Mouse (Mus musculus) myocyte (in vitro differentiated cells): Measurements from ENCODE around the gene Ephx4. TPM values are rescaled to one million over a fixed set of nuclear protein-coding genes. Genes with fewer than 3 reads are reported as not detected.

Experiments
- H3K27me3 ChIP-seq: one replicate; pipeline ENCODE4 v1.6.1; 2011; ENCODE audit not compliant: control insufficient read depth, insufficient read depth, insufficient read length
- H3K36me3 ChIP-seq: one replicate; pipeline ENCODE4 v1.6.1; 2011; ENCODE audit not compliant: control insufficient read depth, insufficient read depth
- H3K4me2 ChIP-seq: one replicate; pipeline ENCODE4 v1.6.1; 2011; ENCODE audit warnings: low read depth, control low read depth
- H3K4me3 ChIP-seq: one replicate; pipeline ENCODE4 v1.5.1; 2011; ENCODE audit warnings: mild to moderate bottlenecking, control low read depth, moderate library complexity
- H3K79me2 ChIP-seq: one replicate; pipeline ENCODE4 v1.6.1; 2011; ENCODE audit not compliant: control insufficient read depth, insufficient read depth
- H3ac ChIP-seq: one replicate; pipeline ENCODE4 v1.6.1; 2011; ENCODE audit not compliant: control insufficient read depth, insufficient read length
- CEBPB ChIP-seq: IDR thresholded peaks from 2 replicates; pipeline ENCODE4 v1.6.1; 2011; ENCODE audit warnings: mild to moderate bottlenecking, moderate library complexity; ENCODE audit not compliant: poor library complexity, insufficient read depth, severe bottlenecking
- E2F4 ChIP-seq: IDR thresholded peaks from one replicate; pipeline ENCODE4 v1.6.1; 2011; ENCODE audit warnings: mild to moderate bottlenecking, control low read depth, moderate library complexity; ENCODE audit not compliant: insufficient read depth
- MAX ChIP-seq: IDR thresholded peaks from one replicate; pipeline ENCODE4 v1.6.1; 2011; ENCODE audit warnings: low read depth, mild to moderate bottlenecking, control low read depth
- MYOD1 ChIP-seq, 3 experiments: IDR thresholded peaks; one replicate each; pipeline ENCODE4 v1.6.1; 2011; ENCODE audit warnings: control low read depth in 2 of 3, low read depth in 2 of 3, mild to moderate bottlenecking in 2 of 3, moderate library complexity in 1 of 3; ENCODE audit not compliant: insufficient read length in 2 of 3, control insufficient read depth in 1 of 3
- MYOG ChIP-seq, 3 experiments: IDR thresholded peaks; one replicate each; pipeline ENCODE4 v1.6.1; 2011; ENCODE audit warnings: control low read depth in 2 of 3, low read depth in 2 of 3, mild to moderate bottlenecking in 2 of 3; ENCODE audit not compliant: insufficient read length in 2 of 3, control insufficient read depth in 1 of 3, insufficient read depth in 1 of 3
- POLR2A ChIP-seq: IDR thresholded peaks from one replicate; pipeline ENCODE4 v1.6.1; 2011; ENCODE audit warnings: low read depth, mild to moderate bottlenecking, control low read depth, moderate library complexity; ENCODE audit not compliant: insufficient read length
- POLR2AphosphoS2 ChIP-seq: IDR thresholded peaks from one replicate; pipeline ENCODE4 v1.6.1; 2011; ENCODE audit warnings: low read depth, control low read depth; ENCODE audit not compliant: insufficient read length
- REST ChIP-seq: IDR thresholded peaks from one replicate; pipeline ENCODE4 v1.6.1; 2011; ENCODE audit warnings: mild to moderate bottlenecking, control low read depth, moderate library complexity; ENCODE audit not compliant: insufficient read depth, insufficient read length
- SRF ChIP-seq: IDR thresholded peaks from one replicate; pipeline ENCODE4 v1.6.1; 2011; ENCODE audit warnings: low read depth; ENCODE audit not compliant: control insufficient read depth, insufficient read length
- TCF12 ChIP-seq: IDR thresholded peaks from one replicate; pipeline ENCODE4 v1.6.1; 2011; ENCODE audit warnings: mild to moderate bottlenecking, control low read depth; ENCODE audit not compliant: poor library complexity, insufficient read depth, severe bottlenecking
- TCF3 ChIP-seq: IDR thresholded peaks from one replicate; pipeline ENCODE4 v1.6.1; 2011; ENCODE audit warnings: low read depth, control low read depth; ENCODE audit not compliant: insufficient read length
- USF1 ChIP-seq: IDR thresholded peaks from one replicate; pipeline ENCODE4 v1.6.1; 2011; ENCODE audit warnings: low read depth, mild to moderate bottlenecking, control low read depth, moderate library complexity
- polyA plus RNA-seq: library from polyadenylated mRNA; unstranded; fragments of >200 nt; fragmentation: generic; extraction: Trizol; gene quantifications from one replicate; pipeline ENCODE4 v1.2.1, GENCODE M21; 2012; ENCODE audit warnings: missing spikeins

The Ephx4 gene
- polyA plus RNA-seq, 1 experiment, result not detected

- peak overlapping the region; percentile 37 for H3K4me3 ChIP-seq
Observed at GRCm38 (mm10) chr5:107436587-107437209, 34.2 kb downstream of the Ephx4 start.

GRCm38 (mm10) chr5:107437464-107438281 lies 35.1 kb downstream of the Ephx4 start, which contains the start of gene Btbd8:
Gene Btbd8 (plus strand): TSS chr5:107437997.
- Histone ChIP-seq H3ac (peak within 1 kb of the TSS; percentile 16), H3K4me2 (peak within 1 kb of the TSS; percentile 78), H3K4me3 (peak within 1 kb of the TSS; percentile 37), H3K27me3 (peaks cover 8% of the 10 kb centered on the region), H3K79me2 (no peaks in the 10 kb centered on the region), H3K36me3 (no peaks in the 10 kb centered on the region)
- TF ChIP-seq E2F4 (peak; percentile 90), POLR2AphosphoS2 (no peak), REST (no peak), POLR2A (peak; percentile 57), USF1 (peak; percentile 98), MYOG (IDR thresholded peaks at IDR 0.05; ENCODE audit: control insufficient read depth in 1 of 3, insufficient read depth in 1 of 3, insufficient read length in 2 of 3, low read depth in 2 of 3) (peak in 2 of 3 experiments; percentile 5 to 53), MAX (peak; percentile 60), TCF12 (no peak), SRF (no peak), TCF3 (no peak), CEBPB (no peak), MYOD1 (IDR thresholded peaks at IDR 0.05; ENCODE audit: control insufficient read depth in 1 of 3, insufficient read length in 2 of 3, low read depth in 2 of 3) (peak in 1 of 3 experiments; percentile 29)

More at GRCm38 (mm10) chr5:107436587-107437209, 34.2 kb downstream of the Ephx4 start:
- Histone ChIP-seq H3K27me3 (peaks cover 10% of the 10 kb centered on the region), H3ac (no peak overlapping the region), H3K36me3 (no peaks in the 10 kb centered on the region), H3K79me2 (no peaks in the 10 kb centered on the region), H3K4me2 (peak overlapping the region; percentile 75)
- TF ChIP-seq TCF12 (no peak), MYOG (IDR thresholded peaks at IDR 0.05; ENCODE audit: control insufficient read depth in 1 of 3, insufficient read depth in 1 of 3, insufficient read length in 2 of 3, low read depth in 2 of 3) (peak in 1 of 3 experiments; percentile 12)

- H3K27me3 ChIP-seq, result peaks cover 4% of the 10 kb centered on the region
- no peak for TF ChIP-seq MYOG (IDR thresholded peaks at IDR 0.05; ENCODE audit: control insufficient read depth in 1 of 3, insufficient read depth in 1 of 3, insufficient read length in 2 of 3, low read depth in 2 of 3)
- no peak for TF ChIP-seq USF1
- no peak for TF ChIP-seq MYOD1 (IDR thresholded peaks at IDR 0.05; ENCODE audit: control insufficient read depth in 1 of 3, insufficient read length in 2 of 3, low read depth in 2 of 3)
- TF ChIP-seq TCF3, result no peak
- TF ChIP-seq MAX, result no peak
- TF ChIP-seq POLR2A, result no peak
- no peak for TF ChIP-seq SRF
- TF ChIP-seq CEBPB, result no peak
- TF ChIP-seq REST, result no peak
- TF ChIP-seq TCF12, result no peak
- no peak for TF ChIP-seq POLR2AphosphoS2
- no peak for TF ChIP-seq E2F4
- no peaks in the 10 kb centered on the region for H3K79me2 ChIP-seq
- peak overlapping the region; percentile 37 for H3K4me3 ChIP-seq
- H3K4me2 ChIP-seq, result peak overlapping the region; percentile 78
- H3K36me3 ChIP-seq, result no peaks in the 10 kb centered on the region
- peak overlapping the region; percentile 16 for H3ac ChIP-seq
Observed at GRCm38 (mm10) chr5:107438353-107438752, 35.8 kb downstream of the Ephx4 start.

- H3K36me3 ChIP-seq, result no peaks in the 10 kb centered on the region
- H3K4me3 ChIP-seq, result no peak overlapping the region
- TF ChIP-seq TCF3 (no peak), E2F4 (no peak), MYOG (IDR thresholded peaks at IDR 0.05; ENCODE audit: control insufficient read depth in 1 of 3, insufficient read depth in 1 of 3, insufficient read length in 2 of 3, low read depth in 2 of 3) (no peak), USF1 (no peak), POLR2AphosphoS2 (no peak), CEBPB (no peak), MAX (no peak), SRF (no peak), POLR2A (no peak), TCF12 (no peak), REST (no peak), MYOD1 (IDR thresholded peaks at IDR 0.05; ENCODE audit: control insufficient read depth in 1 of 3, insufficient read length in 2 of 3, low read depth in 2 of 3) (no peak)
- no peaks in the 10 kb centered on the region for H3K27me3 ChIP-seq
- no peaks in the 10 kb centered on the region for H3K79me2 ChIP-seq
- no peak overlapping the region for H3K4me2 ChIP-seq
- no peak overlapping the region for H3ac ChIP-seq
Observed at GRCm38 (mm10) chr5:107441881-107442280, 39.3 kb downstream of the Ephx4 start.
